Mouse (Mus musculus) G1E (cell line): ENCODE measurements at regions not wholly inside any gene's neighbourhood (a gene's known extent, or its start where the extent isn't known, plus 50 kb on each side); places are given as distances from the start of the nearest gene placed in this dataset.

Experiments
- CTCF ChIP-seq: IDR thresholded peaks from 2 replicates; pipeline ENCODE4 v1.5.1; 2012; ENCODE audit warnings: low read depth, low read length, inconsistent platforms, mixed read lengths
- GATA1 ChIP-seq: IDR thresholded peaks from 2 replicates; pipeline ENCODE4 v1.6.1; 2012; ENCODE audit warnings: borderline replicate concordance, low read length, inconsistent platforms, mixed read lengths
- GATA2 ChIP-seq: IDR thresholded peaks from 2 replicates; pipeline ENCODE4 v1.6.1; 2012; ENCODE audit warnings: low read depth, low read length, inconsistent platforms, borderline replicate concordance
- POLR2AphosphoS5 ChIP-seq: IDR thresholded peaks from 2 replicates; pipeline ENCODE4 v1.6.1; 2012; ENCODE audit warnings: low read depth, low read length, inconsistent platforms; ENCODE audit not compliant: insufficient replicate concordance
- TAL1 ChIP-seq: conservative IDR thresholded peaks from 2 replicates; pipeline ENCODE4 v1.6.1; 2012; ENCODE audit warnings: low read depth, low read length, inconsistent platforms, mixed read lengths

GRCm38 (mm10) chr8:78068087-78068910, 144.8 kb upstream of the Ttc29 start:
- no peak for TF ChIP-seq CTCF
- no peak for TF ChIP-seq GATA1
- no peak for TF ChIP-seq POLR2AphosphoS5
- no peak for TF ChIP-seq TAL1
- no peak for TF ChIP-seq GATA2
